Mouse (Mus musculus) hindbrain, embryonic 10.5 days (tissue): ENCODE measurements at regions not wholly inside any gene's neighbourhood (a gene's known extent, or its start where the extent isn't known, plus 50 kb on each side); places are given as distances from the start of the nearest gene placed in this dataset.

Experiments
- DNase-seq: peaks from one replicate; pipeline ENCODE4 v3.0.0-alpha.2; 2017; ENCODE audit warnings: low spot score
- H3K27ac ChIP-seq: fragments of 300-500 bp; sonication (generic); 2 replicates; pipeline ENCODE4 v1.5.1; 2016; ENCODE audit warnings: mild to moderate bottlenecking, moderate library complexity
- H3K27me3 ChIP-seq: fragments of 300-500 bp; sonication (generic); 2 replicates; pipeline ENCODE4 v1.6.1; 2016; ENCODE audit warnings: mild to moderate bottlenecking; ENCODE audit not compliant: poor library complexity, insufficient read depth, severe bottlenecking
- H3K36me3 ChIP-seq: fragments of 300-500 bp; sonication (generic); 2 replicates; pipeline ENCODE4 v1.6.1; 2016; ENCODE audit warnings: mild to moderate bottlenecking, moderate library complexity
- H3K4me1 ChIP-seq: fragments of 300-500 bp; sonication (generic); replicated peaks from 2 replicates; pipeline ENCODE4 v1.6.1; 2016; ENCODE audit warnings: mild to moderate bottlenecking
- H3K4me3 ChIP-seq: fragments of 300-500 bp; sonication (generic); 2 replicates; pipeline ENCODE4 v1.5.1; 2016; ENCODE audit warnings: mild to moderate bottlenecking, moderate library complexity
- H3K9me3 ChIP-seq: fragments of 300-500 bp; sonication (generic); 2 replicates; pipeline ENCODE4 v1.6.1; 2016; ENCODE audit warnings: mild to moderate bottlenecking, moderate library complexity
- WGBS: fragments of 180-500 bp; shearing (Covaris S2); methylation state at CpG from one replicate; pipeline ENCODE4 v1.1.7; 2016; 5-methylcytosine and 5-hydroxymethylcytosine counted together

DNA sequence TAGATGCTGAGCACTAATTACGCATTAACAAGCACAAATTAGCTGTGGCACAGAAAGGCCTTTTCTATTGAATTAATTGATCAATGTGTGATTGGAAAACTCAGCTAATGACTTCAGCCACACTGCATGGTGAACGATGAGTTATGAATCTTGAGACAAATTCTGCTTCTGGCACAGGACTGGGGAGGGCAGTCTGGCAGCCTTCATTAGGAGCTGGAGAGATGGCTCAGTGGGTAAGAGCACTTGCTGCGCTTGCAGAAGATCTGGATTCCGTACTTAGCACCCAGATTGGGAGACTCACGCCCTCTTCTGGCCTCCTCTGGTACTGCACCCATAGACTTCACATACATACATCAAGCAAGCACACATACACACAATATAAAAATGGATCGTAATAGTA, 793.3 kb downstream of the Tmem132b start:
- H3K4me3 ChIP-seq = no peak overlapping the region
- no peak for DNase-seq
- H3K27ac ChIP-seq = no peak overlapping the region
- H3K9me3 ChIP-seq = peaks cover 11% of the 10 kb centered on the region; the same call in 1 of the 2 replicates
- no peaks in the 10 kb centered on the region for H3K27me3 ChIP-seq
- H3K36me3 ChIP-seq = no peaks in the 10 kb centered on the region
- no peaks in the 10 kb centered on the region for H3K4me1 ChIP-seq
- 82% methylated on average over 6 of the region's 6 CpGs for WGBS

DNA sequence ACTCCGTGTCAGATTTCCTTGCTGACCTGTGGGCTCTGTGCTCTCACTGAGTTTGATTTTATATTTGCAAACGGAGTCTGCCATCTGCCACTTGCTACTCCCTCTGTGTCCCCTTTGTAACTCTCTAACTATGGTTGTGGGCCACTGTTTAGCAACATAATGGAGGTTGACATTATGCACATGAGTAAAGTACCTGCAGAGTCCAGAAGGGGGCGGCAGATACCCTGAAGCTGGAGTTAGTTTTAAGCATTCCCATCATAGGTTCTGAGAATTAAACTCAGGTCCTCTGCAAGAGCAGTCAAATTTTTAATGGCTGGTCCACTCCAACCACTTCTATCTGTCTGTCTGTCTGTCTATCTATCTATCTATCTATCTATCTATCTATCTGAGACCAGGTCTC, 796.7 kb downstream of the Tmem132b start:
- 42% methylated on average over 3 of the region's 3 CpGs for WGBS
- H3K27me3 ChIP-seq = no peaks in the 10 kb centered on the region
- H3K9me3 ChIP-seq = peaks cover 11% of the 10 kb centered on the region; the same call in 1 of the 2 replicates
- no peaks in the 10 kb centered on the region for H3K36me3 ChIP-seq
- no peak overlapping the region for H3K4me3 ChIP-seq
- H3K4me1 ChIP-seq = no peaks in the 10 kb centered on the region
- no peak overlapping the region for H3K27ac ChIP-seq
- peak; percentile 6 for DNase-seq

DNA sequence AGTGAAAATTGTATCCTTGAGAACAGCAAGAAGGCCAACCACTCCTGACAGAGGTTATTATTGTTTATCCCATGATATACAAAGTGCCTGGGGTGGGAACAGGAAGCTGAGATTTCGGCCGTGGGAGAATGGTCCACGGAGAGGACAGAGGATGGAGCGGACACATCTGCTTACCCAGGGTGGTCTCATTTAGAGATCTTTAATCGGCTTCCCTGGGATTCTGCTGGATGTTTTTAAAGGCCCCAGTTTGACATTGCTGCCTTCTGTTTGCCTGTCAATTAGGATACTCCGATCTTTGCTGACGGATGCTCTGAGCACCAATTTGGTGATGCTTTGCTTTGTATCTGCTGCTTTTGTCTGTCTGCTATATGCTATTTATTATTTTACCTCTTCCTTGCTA, 803.5 kb downstream of the Tmem132b start:
- H3K4me3 ChIP-seq = no peak overlapping the region
- no peak for DNase-seq

DNA sequence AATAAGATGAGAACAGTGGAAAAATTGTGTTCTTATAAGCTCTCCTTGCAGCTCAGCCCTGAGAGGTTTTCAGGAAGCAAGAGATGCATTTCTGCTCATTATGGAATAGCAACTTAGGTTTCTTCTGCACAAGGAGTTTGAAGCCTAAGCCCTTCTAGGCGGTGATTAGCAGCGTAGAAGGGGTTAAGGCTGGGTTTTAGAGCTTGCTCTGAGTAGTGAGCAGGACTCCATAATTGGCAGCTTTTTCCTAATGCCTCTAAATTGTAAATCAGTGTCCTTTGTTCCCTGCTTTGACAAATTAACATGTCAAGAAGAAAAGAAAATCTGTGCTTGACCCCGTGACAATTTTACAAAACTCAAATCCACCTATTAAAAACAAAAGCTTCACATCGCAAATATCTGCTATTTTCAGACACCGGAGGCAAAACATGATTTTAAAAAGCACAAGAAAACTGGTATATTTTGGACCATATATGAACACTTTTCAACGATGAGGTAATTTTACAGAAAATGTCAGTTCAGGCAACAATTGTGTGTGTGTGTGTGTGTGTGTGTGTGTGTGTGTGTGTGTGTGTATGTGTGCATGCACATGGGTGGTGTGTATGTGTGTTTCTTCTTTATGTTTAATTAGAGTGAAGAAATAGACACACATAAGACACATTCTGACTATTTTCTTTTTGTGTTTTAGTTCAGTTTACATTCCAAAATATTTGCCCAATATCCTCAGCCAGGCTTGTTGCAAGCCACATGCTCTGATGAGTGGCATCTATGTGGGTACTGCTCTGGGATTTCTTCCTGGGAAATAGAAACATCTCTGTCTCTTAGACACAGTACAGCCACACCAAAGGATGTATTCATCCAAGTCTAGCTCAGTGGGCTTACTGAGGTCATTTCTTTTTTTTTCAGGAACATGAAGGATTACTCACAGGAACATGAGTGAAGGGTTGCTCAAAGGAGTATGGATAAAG, 804.3 kb downstream of the Tmem132b start:
- Histone ChIP-seq H3K4me3 (no peak overlapping the region), H3K27me3 (no peaks in the 10 kb centered on the region), H3K27ac (peak overlapping the region; percentile 6; the same call in 1 of the 2 replicates), H3K9me3 (no peaks in the 10 kb centered on the region), H3K36me3 (no peaks in the 10 kb centered on the region), H3K4me1 (peaks cover 11% of the 10 kb centered on the region)
- no peak for DNase-seq
- WGBS = 64% methylated on average over 6 of the region's 6 CpGs

More for the DNA sequence above, 803.5 kb downstream of the Tmem132b start:
- Histone ChIP-seq H3K27me3 (no peaks in the 10 kb centered on the region), H3K27ac (peak overlapping the region; percentile 6; the same call in 1 of the 2 replicates), H3K9me3 (no peaks in the 10 kb centered on the region), H3K36me3 (no peaks in the 10 kb centered on the region), H3K4me1 (peaks cover 11% of the 10 kb centered on the region)
- 67% methylated on average over 7 of the region's 7 CpGs for WGBS

DNA sequence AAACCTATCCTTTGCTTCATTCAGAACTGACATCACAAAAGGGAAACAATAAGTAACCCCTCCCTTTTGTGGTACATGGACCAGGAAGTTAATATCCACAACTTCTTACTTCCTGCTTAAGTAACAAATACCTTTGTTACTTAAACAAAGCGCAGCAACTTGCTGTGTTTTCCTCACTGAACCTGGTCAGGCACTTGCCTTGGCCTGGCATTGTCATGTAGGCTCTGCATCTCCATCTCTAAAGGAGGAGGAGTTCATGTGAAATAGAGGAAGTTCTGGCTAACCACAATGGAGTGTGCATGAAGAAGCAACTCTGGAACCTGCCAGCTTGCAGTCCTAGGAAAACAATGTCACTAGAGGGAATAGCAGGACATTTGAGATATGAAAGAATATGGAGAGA, 806.3 kb downstream of the Tmem132b start:
- no peaks in the 10 kb centered on the region for H3K9me3 ChIP-seq
- H3K36me3 ChIP-seq = no peaks in the 10 kb centered on the region
- H3K27me3 ChIP-seq = no peaks in the 10 kb centered on the region
- 79% methylated on average over 1 of the region's 1 CpGs for WGBS
- no peak overlapping the region for H3K4me3 ChIP-seq
- no peak overlapping the region for H3K27ac ChIP-seq
- peaks cover 11% of the 10 kb centered on the region for H3K4me1 ChIP-seq
- no peak for DNase-seq

DNA sequence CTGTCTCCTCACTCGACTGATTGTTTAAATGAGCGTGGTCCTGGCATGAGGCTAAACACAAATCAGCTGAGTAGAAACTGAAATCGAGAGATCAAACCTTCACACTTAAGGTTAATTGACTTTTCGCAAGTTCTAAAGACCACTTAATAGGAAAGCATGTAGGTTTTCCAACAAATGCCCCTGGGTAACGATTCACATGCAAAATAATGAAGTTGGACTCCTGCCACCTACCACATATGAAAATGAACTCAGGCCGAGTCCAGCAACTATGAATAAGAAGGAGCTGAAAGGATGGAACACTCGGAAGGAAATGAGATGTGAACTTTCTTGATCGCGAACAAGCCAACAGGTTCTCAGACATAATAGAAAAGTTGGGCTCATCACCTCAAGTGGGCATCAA, 812.0 kb downstream of the Tmem132b start:
- Histone ChIP-seq H3K27ac (no peak overlapping the region), H3K4me3 (no peak overlapping the region), H3K27me3 (no peaks in the 10 kb centered on the region), H3K4me1 (no peaks in the 10 kb centered on the region), H3K36me3 (no peaks in the 10 kb centered on the region), H3K9me3 (no peaks in the 10 kb centered on the region)
- WGBS = 88% methylated on average over 9 of the region's 9 CpGs
- DNase-seq = no peak

DNA sequence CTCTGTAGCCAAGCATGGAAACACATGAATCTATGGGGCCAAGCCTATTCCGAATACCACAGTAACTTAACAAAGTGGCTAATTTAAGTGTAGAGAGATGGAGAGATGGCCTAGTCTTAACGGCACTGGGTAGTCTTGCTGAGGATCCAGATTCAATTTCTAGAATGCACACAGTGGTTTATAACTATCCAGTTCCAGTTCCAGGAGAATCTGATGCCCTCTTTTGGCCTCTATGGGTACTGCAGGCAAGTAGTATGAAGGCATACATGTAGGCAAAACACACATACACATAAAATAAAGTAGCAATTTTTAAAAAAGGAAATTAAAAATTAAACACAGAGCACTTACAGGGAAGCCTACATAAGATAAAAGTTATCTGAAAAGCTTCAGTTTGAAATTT, 819.4 kb downstream of the Tmem132b start:
- Histone ChIP-seq H3K4me3 (no peak overlapping the region), H3K27ac (no peak overlapping the region), H3K36me3 (no peaks in the 10 kb centered on the region), H3K9me3 (peaks cover 15% of the 10 kb centered on the region; the same call in 1 of the 2 replicates), H3K4me1 (no peaks in the 10 kb centered on the region), H3K27me3 (no peaks in the 10 kb centered on the region)
- no peak for DNase-seq
- 96% methylated on average over 2 of the region's 2 CpGs for WGBS

DNA sequence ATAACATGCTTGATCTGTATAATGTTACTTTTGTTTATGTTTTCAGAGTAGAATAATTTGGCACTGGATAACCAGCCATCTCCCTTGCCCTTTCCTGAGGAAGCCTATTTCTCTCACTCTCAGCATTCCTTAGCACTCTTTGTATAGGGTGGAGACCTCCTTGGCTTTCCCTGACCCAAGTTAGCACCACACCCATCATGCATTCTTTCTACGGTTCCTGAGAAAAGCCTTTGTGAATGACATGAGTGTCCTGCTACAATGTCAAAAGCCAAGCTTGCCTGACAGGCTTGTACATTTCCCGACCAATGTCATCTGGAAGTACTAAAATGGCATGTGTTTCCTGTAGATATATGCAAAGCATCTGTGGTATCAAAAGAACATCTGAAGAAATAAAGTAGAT, 837.9 kb downstream of the Tmem132b start:
- no peaks in the 10 kb centered on the region for H3K36me3 ChIP-seq
- no peak for DNase-seq
- no peak overlapping the region for H3K4me3 ChIP-seq
- H3K9me3 ChIP-seq = no peaks in the 10 kb centered on the region
- no peaks in the 10 kb centered on the region for H3K27me3 ChIP-seq
- no peaks in the 10 kb centered on the region for H3K4me1 ChIP-seq
- H3K27ac ChIP-seq = no peak overlapping the region
- WGBS = 90% methylated on average over 2 of the region's 2 CpGs

DNA sequence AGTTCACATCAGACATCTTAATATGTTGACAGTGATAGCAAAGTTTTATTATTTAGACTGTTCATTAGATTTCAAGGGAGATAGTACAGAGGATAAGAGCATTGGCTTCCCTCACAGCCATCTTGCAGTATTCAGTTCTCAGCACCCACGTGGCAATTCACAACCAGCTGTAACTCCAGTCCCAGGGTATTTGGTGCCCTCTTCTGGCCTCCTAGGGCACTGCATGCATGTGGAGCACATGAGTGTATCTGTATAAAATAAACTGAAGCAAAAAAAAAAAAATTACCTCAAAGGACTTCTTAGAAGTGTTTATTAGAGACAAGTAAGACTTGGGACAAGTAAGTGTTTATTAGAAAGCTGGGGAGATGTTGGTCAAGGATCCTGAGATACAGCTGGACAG, 849.3 kb upstream of the Tmem132c start:
- 57% methylated on average over 1 of the region's 1 CpGs for WGBS
- no peaks in the 10 kb centered on the region for H3K27me3 ChIP-seq
- H3K27ac ChIP-seq = no peak overlapping the region
- H3K36me3 ChIP-seq = no peaks in the 10 kb centered on the region
- no peak overlapping the region for H3K4me3 ChIP-seq
- no peak for DNase-seq
- H3K4me1 ChIP-seq = no peaks in the 10 kb centered on the region
- no peaks in the 10 kb centered on the region for H3K9me3 ChIP-seq

DNA sequence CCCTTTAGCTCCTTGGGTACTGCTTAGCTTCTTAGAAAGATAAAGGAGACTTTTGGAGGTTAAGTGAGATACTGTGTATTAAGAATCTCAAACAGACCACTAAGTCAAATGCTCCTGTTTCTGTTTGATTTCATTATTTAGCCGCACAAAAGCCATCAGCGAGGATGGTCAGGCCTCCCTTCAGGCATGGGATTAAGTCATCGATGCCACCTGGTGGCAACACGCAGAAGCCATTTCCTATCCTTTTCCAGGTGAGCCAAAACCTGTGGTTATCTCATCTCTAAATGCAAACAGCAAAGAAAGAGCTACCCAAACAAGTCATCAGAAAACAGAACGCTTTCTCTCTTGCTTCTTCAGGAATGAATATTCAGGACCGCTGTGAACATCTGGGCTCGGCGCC, 846.3 kb upstream of the Tmem132c start:
- H3K27me3 ChIP-seq = no peaks in the 10 kb centered on the region
- H3K4me1 ChIP-seq = no peaks in the 10 kb centered on the region
- no peaks in the 10 kb centered on the region for H3K36me3 ChIP-seq
- no peak overlapping the region for H3K4me3 ChIP-seq
- 54% methylated on average over 8 of the region's 8 CpGs for whole genome bisulfite sequencing
- no peak overlapping the region for H3K27ac ChIP-seq
- no peak for DNase-seq
- H3K9me3 ChIP-seq = no peaks in the 10 kb centered on the region

DNA sequence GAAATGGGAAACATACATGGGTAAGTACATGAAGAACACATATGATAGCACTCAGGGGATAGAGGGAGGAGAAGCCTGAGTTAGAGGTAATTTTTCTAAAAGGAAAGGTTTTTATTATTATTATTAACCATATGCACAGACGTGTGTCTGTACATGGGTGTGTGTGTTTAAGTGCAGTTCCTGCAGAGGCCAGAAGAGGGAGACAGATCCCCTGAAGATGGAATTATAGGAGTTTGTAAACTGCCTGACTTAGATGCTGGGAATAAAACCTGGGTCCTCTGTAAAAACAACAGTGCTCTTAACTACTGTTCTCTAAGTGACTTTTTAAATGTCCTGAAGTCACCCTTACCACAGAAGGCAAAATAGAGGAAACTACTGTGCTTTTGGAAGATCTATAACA, 809.9 kb upstream of the Tmem132c start:
- WGBS = 88% methylated on average over 1 of the region's 1 CpGs
- Histone ChIP-seq H3K4me1 (no peaks in the 10 kb centered on the region), H3K9me3 (no peaks in the 10 kb centered on the region), H3K27ac (no peak overlapping the region), H3K27me3 (no peaks in the 10 kb centered on the region), H3K36me3 (no peaks in the 10 kb centered on the region), H3K4me3 (no peak overlapping the region)
- no peak for DNase-seq

DNA sequence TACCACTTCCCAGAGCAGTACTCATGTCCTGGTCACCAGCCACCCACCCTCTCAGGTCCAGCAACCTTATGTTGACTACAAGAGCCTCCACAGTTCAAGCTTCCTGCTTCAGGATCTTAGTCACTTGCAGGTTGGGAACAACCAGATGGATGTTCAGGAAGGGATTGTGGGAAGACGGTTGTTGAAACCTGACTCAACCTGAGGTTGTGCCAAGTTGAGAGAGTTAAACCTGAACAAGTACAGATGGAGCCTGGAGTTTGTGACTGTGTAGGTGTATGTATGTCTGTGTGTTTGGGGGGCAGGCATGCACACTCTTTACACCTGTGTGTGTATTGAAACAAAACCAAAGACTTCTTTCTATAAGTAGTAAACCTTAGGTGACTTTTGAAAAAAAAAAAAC, 802.9 kb upstream of the Tmem132c start:
- H3K36me3 ChIP-seq = no peaks in the 10 kb centered on the region
- no peak overlapping the region for H3K27ac ChIP-seq
- no peak for DNase-seq
- H3K4me3 ChIP-seq = no peak overlapping the region
- H3K9me3 ChIP-seq = no peaks in the 10 kb centered on the region
- no peaks in the 10 kb centered on the region for H3K4me1 ChIP-seq
- 88% methylated on average over 1 of the region's 1 CpGs for WGBS
- H3K27me3 ChIP-seq = no peaks in the 10 kb centered on the region

DNA sequence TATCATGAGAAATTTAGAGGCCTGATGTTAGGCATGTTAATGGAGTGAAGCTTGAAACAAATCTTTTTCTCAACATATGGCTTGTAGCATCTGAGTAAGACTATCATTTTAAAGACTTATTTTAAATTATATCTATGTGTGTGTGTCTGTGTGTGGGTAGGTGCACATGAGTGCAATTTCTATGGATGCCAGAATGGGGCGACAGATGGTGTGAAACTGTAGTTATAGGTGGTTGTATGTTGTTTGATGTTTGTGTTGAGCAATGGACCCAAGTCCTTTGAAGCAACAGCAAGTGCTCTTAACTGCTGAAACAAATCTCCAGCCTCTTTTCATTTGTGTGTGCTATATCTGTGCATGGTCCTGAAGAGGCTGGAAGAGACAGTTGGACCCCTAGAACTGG, 801.1 kb upstream of the Tmem132c start:
- WGBS = 98% methylated on average over 1 of the region's 1 CpGs
- Histone ChIP-seq H3K36me3 (no peaks in the 10 kb centered on the region), H3K9me3 (no peaks in the 10 kb centered on the region), H3K27ac (no peak overlapping the region), H3K4me1 (no peaks in the 10 kb centered on the region), H3K4me3 (no peak overlapping the region), H3K27me3 (no peaks in the 10 kb centered on the region)
- no peak for DNase-seq
